Comparison of ENCODE assay signal across 20 mouse cellular contexts in the genomic region with DNA sequence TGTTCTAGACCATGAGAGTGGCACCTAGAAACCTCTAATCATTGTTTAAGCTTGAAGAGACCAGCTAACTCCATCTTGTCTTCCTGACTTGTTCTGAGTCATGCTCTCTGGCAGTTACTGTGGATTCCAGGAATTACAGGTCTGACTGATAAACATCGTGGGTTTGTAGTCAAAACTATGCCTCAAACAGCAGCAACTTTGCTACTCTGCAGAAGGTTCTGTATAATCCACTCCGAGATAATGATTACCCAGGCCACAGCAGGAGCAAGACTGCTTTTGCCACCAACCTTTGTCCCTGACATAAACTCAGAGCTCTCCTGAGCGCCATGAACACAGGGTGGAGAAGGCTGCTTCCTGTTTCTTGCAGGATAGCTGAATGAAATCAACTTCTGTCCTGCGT. TPM values are rescaled to one million over a fixed set of nuclear protein-coding genes. Genes with fewer than 3 reads are reported as not detected.
DNase-seq lines count a peak whose midpoint lies in the region; ATAC-seq and TF ChIP-seq lines count a peak whose summit lies in the region.
"Had no signal": no experiment of that assay in that cellular context is flagged by ENCODE, and none has a peak within 500 bp of the region (broad histone marks: within the 10 kb centered on the region; RNA-seq: fewer than 3 reads in every experiment).

No protein-coding gene starts in this region.

- no peaks in the 10 kb centered on the region for H3K36me3 ChIP-seq in liver, adult 2 months (ENCODE audit: control insufficient read depth, insufficient read depth, low read length)
- H3K36me3 ChIP-seq in liver, embryonic 12.5 days, result no peaks in the 10 kb centered on the region
- H3K36me3 ChIP-seq in intestine, embryonic 14.5 days (ENCODE audit: control insufficient read depth, insufficient read depth, low read length), result no peaks in the 10 kb centered on the region
- no peaks in the 10 kb centered on the region for H3K36me3 ChIP-seq in kidney, embryonic 16.5 days (ENCODE audit: insufficient read depth, low read length)
- H3K36me3 ChIP-seq: heart, embryonic 13.5 days; neural tube, embryonic 12.5 days had no signal

- peak; percentile 80 for DNase-seq in liver, adult 2 months (ENCODE audit: extremely low read depth, low read depth, low spot score)
- DNase-seq in intestine, embryonic 14.5 days (ENCODE audit: low spot score), result no peak
- DNase-seq in yolk sac, embryonic 10.5 days (ENCODE audit: low spot score), result peak; percentile 84
- no peak for DNase-seq in right cerebral cortex, postnatal 4 days
- no peak for DNase-seq in spleen, adult 12 weeks (ENCODE audit: low spot score)
- DNase-seq in urinary bladder, postnatal 25 days (ENCODE audit: low spot score), result no peak
- DNase-seq: adrenal gland, postnatal 25 days; B cell, adult 2 months; cerebellum, postnatal 10 days; lung, embryonic 14.5 days; right cerebral cortex, postnatal 14 days; thymus, adult 18-20 months had no signal

- H3K27ac ChIP-seq in liver, adult 2 months (replicated peaks; ENCODE audit: insufficient read depth, low read depth, low read length), result 0 out of 2 replicates have a peak overlapping the region, but pooled peaks have one; percentile 19
- H3K27ac ChIP-seq in liver, embryonic 12.5 days, result no peak overlapping the region
- peak overlapping the region; percentile 17; the same call in 1 of the 2 replicates for H3K27ac ChIP-seq in intestine, embryonic 14.5 days (ENCODE audit: low read depth)
- peak overlapping the region; percentile 78 for H3K27ac ChIP-seq in kidney, embryonic 16.5 days (ENCODE audit: low read length)
- H3K27ac ChIP-seq: heart, embryonic 13.5 days; neural tube, embryonic 12.5 days had no signal

- no peaks in the 10 kb centered on the region for H3K27me3 ChIP-seq in liver, adult 2 months (ENCODE audit: control insufficient read depth, insufficient read depth, low read length)
- peaks cover 37% of the 10 kb centered on the region for H3K27me3 ChIP-seq in liver, embryonic 12.5 days (replicated peaks)
- H3K27me3 ChIP-seq in intestine, embryonic 14.5 days (replicated peaks; ENCODE audit: control insufficient read depth, insufficient read depth, low read length), result no peaks in the 10 kb centered on the region
- no peaks in the 10 kb centered on the region; the same call in 1 of the 2 replicates for H3K27me3 ChIP-seq in kidney, embryonic 16.5 days (ENCODE audit: insufficient read depth, low read length)
- H3K27me3 ChIP-seq: neural tube, embryonic 12.5 days had no signal

- no peak overlapping the region for H3K4me2 ChIP-seq in liver, embryonic 12.5 days
- no peak overlapping the region for H3K4me2 ChIP-seq in intestine, embryonic 14.5 days (ENCODE audit: low read length)
- H3K4me2 ChIP-seq in kidney, embryonic 16.5 days (replicated peaks; ENCODE audit: low read depth, low read length), result no peak overlapping the region
- H3K4me2 ChIP-seq: heart, embryonic 13.5 days; lung, embryonic 14.5 days; neural tube, embryonic 12.5 days had no signal

- H3K9ac ChIP-seq in liver, adult 2 months (ENCODE audit: low read depth, low read length), result no peak overlapping the region
- no peak overlapping the region for H3K9ac ChIP-seq in liver, embryonic 12.5 days
- H3K9ac ChIP-seq in intestine, embryonic 14.5 days (ENCODE audit: low read length), result no peak overlapping the region
- H3K9ac ChIP-seq in kidney, embryonic 16.5 days (replicated peaks; ENCODE audit: low read length), result no peak overlapping the region
- H3K9ac ChIP-seq: heart, embryonic 13.5 days; lung, embryonic 14.5 days; neural tube, embryonic 12.5 days had no signal

- TF ChIP-seq POLR2A in liver, adult 2 months (IDR thresholded peaks at IDR 0.05; ENCODE audit: extremely low read depth, insufficient read depth, low read length), result no peak

- H3K4me1 ChIP-seq in liver, adult 2 months (ENCODE audit: control insufficient read depth, insufficient read depth, low read length), result peaks cover 2% of the 10 kb centered on the region
- peaks cover 25% of the 10 kb centered on the region for H3K4me1 ChIP-seq in liver, embryonic 12.5 days
- H3K4me1 ChIP-seq in intestine, embryonic 14.5 days (replicated peaks; ENCODE audit: control insufficient read depth, insufficient read depth, low read length), result peaks cover 29% of the 10 kb centered on the region
- H3K4me1 ChIP-seq in kidney, embryonic 16.5 days (ENCODE audit: insufficient read depth, low read length), result peaks cover 25% of the 10 kb centered on the region

- WGBS in liver, adult 2 months, result 18% methylated on average over 4 of the region's 4 CpGs
- WGBS in liver, embryonic 12.5 days (ENCODE audit: insufficient replicate concordance), result 37% methylated on average over 4 of the region's 4 CpGs
- 62% methylated on average over 4 of the region's 4 CpGs for WGBS in intestine, embryonic 14.5 days
- WGBS in kidney, embryonic 16.5 days, result 56% methylated on average over 4 of the region's 4 CpGs

- ATAC-seq in liver, embryonic 12.5 days, result no peak
- no peak for ATAC-seq in intestine, embryonic 14.5 days (replicated peaks; ENCODE audit: low FRiP score, low TSS enrichment, low read depth)
- ATAC-seq in kidney, embryonic 16.5 days (ENCODE audit: low FRiP score, low TSS enrichment), result no peak

- TF ChIP-seq CTCF in liver, adult 2 months (IDR thresholded peaks at IDR 0.05; ENCODE audit: low read depth, low read length), result no peak

- peaks cover 9% of the 10 kb centered on the region; the same call in 1 of the 2 replicates for H3K79me2 ChIP-seq in liver, adult 2 months (ENCODE audit: control insufficient read depth, insufficient read depth, low read length)

- peaks cover 4% of the 10 kb centered on the region; the same call in 1 of the 2 replicates for H3K9me3 ChIP-seq in liver, embryonic 12.5 days (replicated peaks)
- H3K9me3 ChIP-seq in intestine, embryonic 14.5 days (ENCODE audit: control insufficient read depth, low read length), result 0 out of 2 replicates have a peak, but pooled peaks cover 2% of the 10 kb centered on the region
- H3K9me3 ChIP-seq in kidney, embryonic 16.5 days (ENCODE audit: low read length), result no peaks in the 10 kb centered on the region

- no peak overlapping the region for H3K4me3 ChIP-seq in liver, adult 2 months (ENCODE audit: insufficient read depth, low read depth, low read length)
- H3K4me3 ChIP-seq in liver, embryonic 12.5 days, result no peak overlapping the region
- no peak overlapping the region for H3K4me3 ChIP-seq in intestine, embryonic 14.5 days (ENCODE audit: low read depth, low read length)
- H3K4me3 ChIP-seq in kidney, embryonic 16.5 days (ENCODE audit: low read length), result no peak overlapping the region
- H3K4me3 ChIP-seq: erythroblast, embryonic 14.5 days; heart, embryonic 13.5 days; neural tube, embryonic 12.5 days had no signal

RNA-seq across cellular contexts. Expression of a gene that starts 2.2 kb away (rescaled TPM):
- 23.1 and 30.1 TPM in 2 replicates for total RNA-seq in liver, adult 2 months (2014; rRNA removed)
- polyA plus RNA-seq in liver, adult 2 months (2012; rRNA removed), result 77.2 and 79.8 TPM in 2 replicates
- 41.9 and 42.5 TPM in 2 replicates for polyA plus RNA-seq in liver, embryonic 12.5 days (2016; fragmentation: Nextera tagmentation; extraction: Ambion mirVana)
- 70.4 and 74.5 TPM in 2 replicates for polyA plus RNA-seq in intestine, embryonic 14.5 days (2014; fragmentation: Nextera tagmentation; extraction: Ambion mirVana)
- 85.5 and 90.9 TPM in 2 replicates for polyA plus RNA-seq in kidney, embryonic 16.5 days (2015; fragmentation: Nextera tagmentation; extraction: Ambion mirVana)

RNA-seq across cellular contexts. Expression of a gene that starts 34.6 kb away (rescaled TPM):
- total RNA-seq in liver, adult 2 months (2014; rRNA removed), result not detected in 2 replicates
- polyA plus RNA-seq in liver, adult 2 months (2012; rRNA removed), result 0.04 TPM in 1 of 2 replicates, not detected in the other
- polyA plus RNA-seq in liver, embryonic 12.5 days (2016; fragmentation: Nextera tagmentation; extraction: Ambion mirVana), result 0.12 TPM in 1 of 2 replicates, not detected in the other
- polyA plus RNA-seq in intestine, embryonic 14.5 days (2014; fragmentation: Nextera tagmentation; extraction: Ambion mirVana), result 0.15 TPM in 1 of 2 replicates, not detected in the other
- 0.19 and 0.31 TPM in 2 replicates for polyA plus RNA-seq in kidney, embryonic 16.5 days (2015; fragmentation: Nextera tagmentation; extraction: Ambion mirVana)
- total RNA-seq: gastrocnemius, postnatal 4 days; hematopoietic stem cell, adult 5-6 weeks; megakaryocyte, adult 5-6 weeks had no signal
- polyA plus RNA-seq: erythroblast, embryonic 14.5 days had no signal

RNA-seq across cellular contexts. Expression of a gene that starts 56.9 kb away (rescaled TPM):
- 1.9 and 2.4 TPM in 2 replicates for total RNA-seq in liver, adult 2 months (2014; rRNA removed)
- 1.9 and 2.0 TPM in 2 replicates for polyA plus RNA-seq in liver, adult 2 months (2012; rRNA removed)
- polyA plus RNA-seq in liver, embryonic 12.5 days (2016; fragmentation: Nextera tagmentation; extraction: Ambion mirVana), result 4.2 and 4.9 TPM in 2 replicates
- polyA plus RNA-seq in intestine, embryonic 14.5 days (2014; fragmentation: Nextera tagmentation; extraction: Ambion mirVana), result 55.1 and 56.9 TPM in 2 replicates
- polyA plus RNA-seq in kidney, embryonic 16.5 days (2015; fragmentation: Nextera tagmentation; extraction: Ambion mirVana), result 41.2 and 48.8 TPM in 2 replicates
- total RNA-seq: megakaryocyte, adult 5-6 weeks had no signal
- polyA plus RNA-seq: erythroblast, embryonic 14.5 days had no signal

Comparison
In these comparisons a context has a peak if more than half of its experiments do, and no peak if none do; other contexts are left out.
1. DNase-seq: peak in liver, adult 2 months (single experiment) and yolk sac, embryonic 10.5 days (single experiment); none in intestine, embryonic 14.5 days (single experiment), right cerebral cortex, postnatal 4 days (single experiment), spleen, adult 12 weeks (single experiment) and urinary bladder, postnatal 25 days (single experiment).